ENCODE assay signal across 9 mouse cellular contexts in the genomic region with DNA sequence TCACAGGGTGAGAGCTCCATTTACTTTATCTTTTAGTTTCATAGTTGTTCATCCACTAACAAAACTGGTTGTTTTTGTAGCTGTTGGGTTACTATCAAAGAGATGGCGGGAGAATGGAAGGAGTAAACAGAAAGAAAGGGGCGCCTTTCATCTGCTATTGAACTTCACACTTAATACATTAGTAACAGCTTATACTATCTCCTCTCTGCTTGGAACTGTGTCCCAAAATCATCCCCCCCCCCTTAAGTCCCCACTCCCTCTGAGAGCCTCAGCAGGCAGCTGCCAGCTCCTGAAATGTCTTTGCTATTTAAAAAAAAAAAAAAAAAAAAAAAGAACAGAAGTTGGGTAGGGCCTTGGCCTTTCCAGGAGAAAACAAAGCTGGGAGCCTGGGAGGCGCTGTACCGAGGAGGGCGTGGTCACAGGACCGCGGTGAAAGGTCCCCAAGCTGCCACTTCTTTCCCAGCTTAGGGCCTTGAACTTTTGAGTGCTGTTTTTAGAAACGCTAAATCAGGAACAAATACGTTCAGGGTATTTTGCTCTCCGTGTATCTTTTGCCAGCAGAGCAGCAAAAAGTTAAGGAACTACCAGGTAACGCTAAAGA.
DNase-seq lines count a peak whose midpoint lies in the region; ATAC-seq lines count a peak whose summit lies in the region.
"Had no signal": no experiment of that assay in that cellular context is flagged by ENCODE, and none has a peak within 500 bp of the region (broad histone marks: within the 10 kb centered on the region; RNA-seq: fewer than 3 reads in every experiment).

No protein-coding gene starts in this region.

- no peak for ATAC-seq in embryonic facial prominence, embryonic 11.5 days (replicated peaks; ENCODE audit: insufficient number of reproducible peaks, low FRiP score, low TSS enrichment, low read depth)
- 0 out of 2 replicates have a peak, but pooled peaks have one; percentile 40 for ATAC-seq in intestine, embryonic 16.5 days
- ATAC-seq in liver, embryonic 16.5 days (ENCODE audit: low read depth): no peak

- H3K27me3 ChIP-seq in embryonic facial prominence, embryonic 11.5 days (ENCODE audit: control insufficient read depth, insufficient read depth, low read length): no peaks in the 10 kb centered on the region
- H3K27me3 ChIP-seq in intestine, embryonic 16.5 days (replicated peaks; ENCODE audit: control insufficient read depth, insufficient read depth, low read length): no peaks in the 10 kb centered on the region
- H3K27me3 ChIP-seq in liver, embryonic 16.5 days (ENCODE audit: control insufficient read depth, insufficient read depth, low read depth, low read length): no peaks in the 10 kb centered on the region
- H3K27me3 ChIP-seq: CH12.LX had no signal

- 11% methylated on average over 11 of the region's 11 CpGs for WGBS in embryonic facial prominence, embryonic 11.5 days
- WGBS in intestine, embryonic 16.5 days: 15% methylated on average over 11 of the region's 11 CpGs
- WGBS in liver, embryonic 16.5 days (ENCODE audit: insufficient replicate concordance): 16% methylated on average over 11 of the region's 11 CpGs

- no peak overlapping the region for H3K27ac ChIP-seq in embryonic facial prominence, embryonic 11.5 days (replicated peaks; ENCODE audit: low read depth, low read length)
- no peak overlapping the region for H3K27ac ChIP-seq in intestine, embryonic 16.5 days (ENCODE audit: low read length)
- no peak overlapping the region; the same call in 1 of the 2 replicates for H3K27ac ChIP-seq in liver, embryonic 16.5 days (ENCODE audit: low read length)

- no peak overlapping the region for H3K9ac ChIP-seq in embryonic facial prominence, embryonic 11.5 days (replicated peaks; ENCODE audit: low read length)
- peak overlapping the region; percentile 40; the same call in 1 of the 2 replicates for H3K9ac ChIP-seq in intestine, embryonic 16.5 days (ENCODE audit: low read depth, low read length)
- no peak overlapping the region for H3K9ac ChIP-seq in liver, embryonic 16.5 days (ENCODE audit: low read depth, low read length)

- no peaks in the 10 kb centered on the region for H3K4me1 ChIP-seq in embryonic facial prominence, embryonic 11.5 days (ENCODE audit: control insufficient read depth, insufficient read depth, low read length)
- H3K4me1 ChIP-seq in intestine, embryonic 16.5 days (ENCODE audit: control insufficient read depth, insufficient read depth, low read length): 0 out of 2 replicates have a peak, but pooled peaks cover 4% of the 10 kb centered on the region
- peaks cover 18% of the 10 kb centered on the region for H3K4me1 ChIP-seq in liver, embryonic 16.5 days (ENCODE audit: control insufficient read depth, low read depth, low read length)

- no peak overlapping the region for H3K4me3 ChIP-seq in embryonic facial prominence, embryonic 11.5 days (ENCODE audit: low read depth, low read length)
- no peak overlapping the region for H3K4me3 ChIP-seq in intestine, embryonic 16.5 days (ENCODE audit: low read length)
- no peak overlapping the region for H3K4me3 ChIP-seq in liver, embryonic 16.5 days (ENCODE audit: low read depth, low read length)

- peak; percentile 59 to 65 for DNase-seq in heart, adult 18-20 months
- no peak for DNase-seq in heart, adult 8-10 months (ENCODE audit: low spot score)
- peak; percentile 54 for DNase-seq in embryonic facial prominence, embryonic 11.5 days (ENCODE audit: low spot score)
- DNase-seq in right cerebral cortex, adult 18-20 months: no peak
- DNase-seq in layer of hippocampus, adult 8-10 months (ENCODE audit: low spot score in 2 of 2): no peak
- DNase-seq in thymus, postnatal 25 days: no peak

- no peaks in the 10 kb centered on the region for H3K9me3 ChIP-seq in embryonic facial prominence, embryonic 11.5 days (replicated peaks; ENCODE audit: control insufficient read depth, low read length)
- no peaks in the 10 kb centered on the region for H3K9me3 ChIP-seq in intestine, embryonic 16.5 days (ENCODE audit: control insufficient read depth, low read length)
- H3K9me3 ChIP-seq in liver, embryonic 16.5 days (replicated peaks; ENCODE audit: control insufficient read depth, low read length): no peaks in the 10 kb centered on the region

- H3K4me2 ChIP-seq in embryonic facial prominence, embryonic 11.5 days (ENCODE audit: low read depth, low read length): no peak overlapping the region
- no peak overlapping the region; the same call in 1 of the 2 replicates for H3K4me2 ChIP-seq in intestine, embryonic 16.5 days (ENCODE audit: low read depth, low read length)
- H3K4me2 ChIP-seq in liver, embryonic 16.5 days (ENCODE audit: low read depth, low read length): peak overlapping the region; percentile 2; the same call in 1 of the 2 replicates

- no peaks in the 10 kb centered on the region for H3K36me3 ChIP-seq in embryonic facial prominence, embryonic 11.5 days (replicated peaks; ENCODE audit: control insufficient read depth, insufficient read depth, low read depth, low read length)
- H3K36me3 ChIP-seq in intestine, embryonic 16.5 days (ENCODE audit: control insufficient read depth, insufficient read depth, low read length): no peaks in the 10 kb centered on the region
- no peaks in the 10 kb centered on the region for H3K36me3 ChIP-seq in liver, embryonic 16.5 days (ENCODE audit: control insufficient read depth, insufficient read depth)

Comparison
In these comparisons a context has a peak if more than half of its experiments do, and no peak if none do; other contexts are left out.
1. DNase-seq: peak in heart, adult 18-20 months (2 of 2) and embryonic facial prominence, embryonic 11.5 days (single experiment); none in heart, adult 8-10 months (single experiment), right cerebral cortex, adult 18-20 months (single experiment), layer of hippocampus, adult 8-10 months (0 of 2) and thymus, postnatal 25 days (single experiment).